Mouse (Mus musculus): Measurements from ENCODE around the gene Necab3.

The Necab3 gene

DNA sequence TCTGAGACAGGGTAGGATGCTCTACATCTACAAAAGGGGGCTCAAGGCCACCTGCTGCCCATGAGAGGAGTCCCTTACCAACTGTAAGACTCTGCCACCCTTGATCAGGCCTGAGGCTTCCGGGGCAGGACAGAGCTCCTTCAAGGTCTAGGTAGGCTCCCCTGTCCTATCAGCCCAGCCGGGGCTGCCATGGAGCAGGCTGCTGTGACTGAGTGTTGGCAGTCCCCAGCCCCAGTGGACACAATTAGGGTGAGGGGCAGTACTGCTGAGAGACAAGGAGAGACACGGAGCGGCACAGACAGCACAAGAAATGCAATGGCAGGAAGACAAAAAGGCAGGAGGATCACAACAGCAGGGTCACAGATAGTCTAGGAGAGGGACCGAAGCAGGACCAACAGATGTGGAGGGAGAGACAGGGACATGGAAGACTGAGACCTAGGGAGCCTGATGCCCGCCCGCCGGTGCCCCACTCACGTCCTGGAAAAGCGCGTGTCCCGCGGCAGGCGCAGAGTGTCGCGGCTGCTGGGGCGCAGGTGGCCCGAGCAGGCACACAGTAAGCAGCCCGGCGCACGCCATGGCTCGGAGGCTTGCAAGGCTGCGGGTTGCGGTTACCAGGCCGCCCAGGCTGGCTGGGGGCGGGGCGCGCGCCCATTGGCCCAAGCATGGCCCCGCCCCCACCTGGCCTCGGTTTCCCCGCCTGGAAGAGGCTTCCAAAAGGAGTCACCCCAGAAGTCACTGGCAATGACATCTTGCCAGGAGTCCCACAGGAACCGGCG, at the start of gene Necab3:
TSS of gene Necab3 (minus strand) at position 627 of the 776 bp plus-strand sequence.
- DNase-seq (ENCODE audit: extremely low spot score) = peak; percentile 57

GRCm38 (mm10) chr2:154606965-154607364, 48.3 kb upstream of the Necab3 start:
- DNase-seq (ENCODE audit: extremely low spot score) = no peak

DNA sequence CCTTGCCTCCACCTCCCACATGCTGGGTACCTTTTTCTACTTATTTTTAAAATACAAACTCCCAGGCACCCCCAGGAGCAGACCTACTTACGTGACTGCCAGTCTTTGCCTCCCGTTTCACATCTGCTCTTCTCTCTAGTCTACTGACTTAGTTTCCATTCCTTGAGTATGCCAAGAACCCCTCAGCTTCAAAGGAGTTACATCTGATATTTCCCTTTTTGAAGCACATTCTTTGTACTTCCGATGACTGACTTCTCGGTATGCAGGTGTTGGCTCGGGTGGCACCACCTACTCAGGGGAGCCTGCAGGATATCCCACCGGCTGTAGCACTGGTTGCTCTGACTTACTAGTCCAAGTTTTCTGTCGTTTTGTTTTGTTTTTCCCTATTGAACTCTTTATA, 45.5 kb upstream of the Necab3 start:
- DNase-seq (ENCODE audit: extremely low spot score) = no peak

DNA sequence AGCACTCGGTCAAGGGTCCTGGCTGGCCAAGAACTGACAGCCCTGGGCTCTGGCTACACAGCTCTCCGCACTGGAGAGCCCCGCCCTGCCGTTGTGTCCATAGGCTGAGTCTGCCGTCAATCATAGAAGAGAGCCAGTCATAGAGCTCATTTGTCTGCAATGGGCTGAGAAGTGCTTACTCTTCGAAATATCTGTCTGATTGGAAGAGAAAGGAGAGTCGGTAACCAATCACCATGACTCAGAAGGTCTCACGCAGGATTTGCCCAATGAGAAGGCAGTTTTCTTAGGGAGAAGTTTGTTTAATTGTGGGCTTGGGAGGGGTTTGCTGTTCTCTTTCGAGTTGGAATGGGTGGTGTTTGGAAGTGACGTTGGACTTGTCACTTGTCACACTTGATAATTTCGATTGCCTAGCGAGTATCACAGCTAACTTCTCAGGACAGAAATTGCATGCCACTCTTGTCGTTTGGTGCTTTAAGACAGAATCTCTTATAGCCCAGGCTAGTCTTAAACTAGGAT, 45.0 kb upstream of the Necab3 start, which contains the start of gene Pxmp4:
TSS of gene Pxmp4 (minus strand) at position 71 of the 516 bp plus-strand sequence.
- peak; percentile 97 for DNase-seq (ENCODE audit: extremely low spot score)

GRCm38 (mm10) chr2:154603007-154603637, 44.4 kb upstream of the Necab3 start:
- DNase-seq (ENCODE audit: extremely low spot score) = no peak

GRCm38 (mm10) chr2:154601324-154601723, 42.6 kb upstream of the Necab3 start:
- no peak for DNase-seq (ENCODE audit: extremely low spot score)

- DNase-seq (ENCODE audit: extremely low spot score) = no peak
Measured at GRCm38 (mm10) chr2:154600586-154600985, 41.9 kb upstream of the Necab3 start.

GRCm38 (mm10) chr2:154597399-154597798, 38.7 kb upstream of the Necab3 start:
- DNase-seq (ENCODE audit: extremely low spot score) = no peak

GRCm38 (mm10) chr2:154595775-154596174, 37.1 kb upstream of the Necab3 start:
- DNase-seq (ENCODE audit: extremely low spot score) = no peak

DNA sequence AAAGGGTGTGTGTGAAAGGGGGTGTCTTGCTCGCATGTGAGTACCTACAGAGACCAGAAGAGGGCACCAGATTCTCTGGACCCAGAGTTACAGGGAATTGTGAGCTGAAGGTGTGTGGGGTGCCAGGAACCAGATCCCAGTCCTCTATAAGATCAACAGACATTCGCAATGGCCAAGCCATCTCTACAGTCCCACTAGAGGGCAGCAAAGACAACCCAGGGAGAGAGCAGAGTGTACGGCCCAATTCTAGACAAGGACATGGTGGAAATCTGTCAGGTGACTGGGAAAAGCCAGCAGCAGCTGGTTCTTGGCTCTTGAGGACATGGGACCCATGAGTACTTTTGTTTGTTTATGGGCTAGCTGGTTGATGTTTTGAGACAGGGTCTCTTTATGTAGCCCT, 34.3 kb upstream of the Necab3 start:
- DNase-seq (ENCODE audit: extremely low spot score) = no peak

- no peak for DNase-seq (ENCODE audit: extremely low spot score)
Measured at GRCm38 (mm10) chr2:154591239-154591638, 32.5 kb upstream of the Necab3 start.

GRCm38 (mm10) chr2:154589051-154589450, 30.4 kb upstream of the Necab3 start:
- DNase-seq (ENCODE audit: extremely low spot score) = no peak

DNA sequence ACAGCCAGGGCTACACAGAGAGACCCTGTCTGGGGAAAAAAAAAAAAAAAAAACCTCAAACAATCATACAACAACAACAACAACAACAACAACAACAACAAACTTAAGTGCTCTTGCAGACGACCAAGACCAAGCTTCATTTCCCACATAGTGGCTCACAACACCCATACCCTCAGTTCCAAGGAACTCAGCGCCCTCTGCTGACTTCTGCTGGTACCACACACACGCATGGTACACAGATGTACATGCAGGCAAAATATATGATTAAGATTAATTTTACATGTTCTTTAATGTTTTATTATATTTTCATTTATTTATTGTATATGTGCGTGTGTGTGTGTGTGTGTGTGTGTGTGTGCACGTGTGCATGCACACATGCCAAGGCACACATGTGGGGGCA, 27.7 kb upstream of the Necab3 start:
- no peak for DNase-seq (ENCODE audit: extremely low spot score)

DNA sequence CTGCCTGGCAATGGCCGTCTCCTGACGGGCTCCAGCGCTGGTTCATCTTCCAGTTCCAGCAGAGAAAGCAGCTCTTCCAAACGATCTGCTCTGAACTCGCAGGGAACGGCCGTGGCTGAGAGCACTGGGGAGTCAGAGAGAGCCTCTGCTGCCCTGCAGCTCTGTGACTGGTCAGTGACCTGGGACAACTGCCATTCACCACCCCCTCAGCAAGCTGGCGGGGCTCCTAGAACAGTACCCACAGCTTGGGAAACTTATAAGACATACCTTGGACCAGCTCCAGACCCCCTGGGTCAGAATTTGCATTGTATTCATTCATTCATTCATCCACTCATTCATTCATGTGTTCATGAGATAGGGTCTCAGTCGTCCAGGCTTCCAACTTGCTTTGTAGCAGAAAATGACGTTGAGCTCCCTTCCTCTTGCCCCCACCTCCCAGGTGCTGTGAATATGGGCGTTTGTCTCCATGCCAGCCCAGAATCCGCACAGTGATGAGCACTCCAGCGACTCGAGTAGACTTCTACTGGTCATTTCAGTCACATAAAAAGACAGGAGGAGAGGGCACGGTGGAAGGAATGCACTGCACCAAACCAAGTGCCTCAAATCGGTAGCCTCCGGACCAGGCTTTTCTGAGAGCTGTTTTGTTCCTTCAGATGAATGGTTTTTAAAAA, 26.4 kb upstream of the Necab3 start:
- DNase-seq (ENCODE audit: extremely low spot score) = no peak

DNA sequence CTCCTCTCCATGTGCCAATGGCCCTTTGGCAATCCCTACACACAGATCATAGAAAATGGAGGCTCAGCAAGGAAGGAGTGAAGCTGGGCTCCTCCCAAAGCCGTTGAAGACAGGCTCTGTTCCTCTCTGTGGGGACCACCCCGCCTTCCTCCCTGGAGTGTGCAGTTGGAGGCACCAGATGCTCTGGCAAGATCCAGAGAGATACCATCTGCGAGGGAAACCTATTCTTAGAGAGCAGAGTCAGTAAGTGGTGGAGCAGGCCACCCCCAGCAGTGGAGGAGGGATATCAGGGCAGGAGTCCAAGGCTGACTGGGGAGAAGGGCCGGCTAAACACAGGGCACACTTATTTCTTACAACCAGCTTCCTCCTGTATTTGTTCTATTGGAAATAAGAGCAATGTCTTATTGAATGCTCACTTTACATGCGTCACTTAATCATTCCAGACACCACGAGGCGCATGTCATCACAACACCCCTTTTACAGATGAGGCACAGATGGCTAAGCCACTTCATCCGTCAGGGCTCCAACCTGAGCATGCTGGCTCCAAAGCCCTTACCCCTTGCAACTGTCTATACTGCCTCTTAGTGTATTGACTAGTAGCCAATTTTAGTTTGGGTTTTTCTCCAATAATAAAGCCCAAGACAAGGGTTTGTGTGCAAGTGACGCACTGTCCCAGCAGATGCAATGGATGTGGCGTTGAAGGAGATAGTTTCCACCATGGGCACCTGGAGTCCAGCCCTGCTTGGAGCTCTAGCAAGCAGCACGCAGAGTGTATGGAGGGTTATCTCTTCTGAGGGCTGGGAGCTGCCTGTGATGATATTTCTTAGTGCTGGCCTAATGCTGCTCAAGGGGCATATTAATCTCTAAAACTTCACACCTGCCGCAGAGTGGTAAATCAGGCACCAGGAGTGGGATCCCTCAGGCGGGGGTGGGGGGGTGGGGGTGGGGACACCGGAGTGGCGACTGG, 25.5 kb upstream of the Necab3 start:
- no peak for DNase-seq (ENCODE audit: extremely low spot score)

DNA sequence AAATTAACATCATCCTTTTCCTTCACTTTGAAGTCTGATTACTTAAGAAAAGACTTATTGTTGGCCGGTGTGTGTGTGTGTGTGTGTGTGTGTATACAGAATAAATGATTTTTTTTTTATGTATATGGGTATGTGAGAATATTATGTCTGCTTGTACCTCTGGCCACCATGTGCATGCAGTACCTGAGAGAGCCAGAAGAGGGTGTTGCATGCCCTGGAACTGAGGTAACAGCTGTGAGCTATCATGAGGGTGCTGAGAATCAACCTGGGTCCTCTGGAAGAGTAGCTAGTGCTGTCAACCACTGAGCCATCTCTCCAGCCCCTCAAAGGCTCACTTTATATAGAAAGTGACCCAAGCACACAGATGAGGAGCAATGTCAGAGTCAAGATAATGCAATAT, 22.7 kb upstream of the Necab3 start:
- DNase-seq (ENCODE audit: extremely low spot score) = no peak

DNA sequence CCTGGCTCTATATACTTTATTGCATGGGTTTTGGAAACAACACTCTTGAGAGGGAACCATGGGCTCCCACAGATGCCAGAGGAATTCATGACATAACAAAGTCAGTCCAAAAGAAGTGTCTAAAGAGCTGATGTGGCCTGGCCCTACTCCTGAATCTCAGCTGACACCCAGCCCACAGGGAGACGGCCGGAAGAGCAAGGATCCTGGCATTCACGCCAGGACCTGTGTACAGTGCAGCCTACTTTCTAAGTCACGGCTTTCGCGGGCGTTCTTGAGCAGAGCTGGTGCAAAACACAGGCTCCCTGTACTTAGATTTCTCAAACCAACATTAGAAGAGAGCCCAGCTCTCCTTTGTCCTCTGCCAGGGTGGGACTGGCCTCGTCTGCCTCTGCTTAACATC, 21.9 kb upstream of the Necab3 start:
- no peak for DNase-seq (ENCODE audit: extremely low spot score)

- no peak for DNase-seq (ENCODE audit: extremely low spot score)
Measured at GRCm38 (mm10) chr2:154577744-154578067, 19.0 kb upstream of the Necab3 start.

DNA sequence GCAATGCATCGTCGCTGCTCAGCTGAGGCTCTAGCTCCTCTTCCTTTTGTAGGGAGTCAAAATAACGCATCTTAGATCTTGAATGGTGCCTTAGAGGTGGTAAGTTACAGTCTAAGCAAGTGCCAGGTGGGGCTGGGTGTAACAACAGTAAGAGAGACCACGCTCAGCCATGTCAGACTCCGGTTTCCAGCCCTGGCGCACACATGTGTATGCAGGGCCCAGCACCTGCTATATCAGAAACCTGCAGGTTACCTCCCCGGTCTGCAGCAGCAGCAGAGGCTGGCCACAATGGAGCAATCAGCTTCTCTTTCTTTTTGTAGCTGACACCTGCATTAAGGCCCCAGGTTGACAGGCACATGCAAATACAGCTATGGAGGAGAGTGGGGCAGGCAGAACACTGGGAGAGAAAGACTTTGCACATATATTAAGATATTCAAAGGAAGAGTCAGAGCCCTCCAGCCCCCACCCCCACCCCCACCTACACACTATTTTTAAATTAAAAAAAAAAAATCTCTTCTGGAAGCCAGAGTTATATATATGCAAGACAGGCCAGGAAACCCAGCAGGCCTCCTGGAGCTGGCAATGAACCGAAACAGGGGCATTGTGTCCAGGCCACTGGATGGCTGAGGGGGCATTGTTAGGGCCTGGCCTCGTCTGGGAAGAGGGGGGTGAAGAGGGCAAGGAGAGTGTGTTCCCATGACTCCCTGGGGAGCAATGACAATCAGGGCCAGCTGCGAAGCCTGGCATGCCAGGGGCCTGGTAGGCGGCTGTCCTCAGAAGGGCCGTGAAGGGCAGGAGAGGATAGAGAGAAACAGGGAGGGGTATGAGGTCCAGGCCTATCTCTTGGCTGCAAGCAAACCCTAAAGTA, 18.4 kb upstream of the Necab3 start:
- peak; percentile 57 for DNase-seq (ENCODE audit: extremely low spot score)

DNA sequence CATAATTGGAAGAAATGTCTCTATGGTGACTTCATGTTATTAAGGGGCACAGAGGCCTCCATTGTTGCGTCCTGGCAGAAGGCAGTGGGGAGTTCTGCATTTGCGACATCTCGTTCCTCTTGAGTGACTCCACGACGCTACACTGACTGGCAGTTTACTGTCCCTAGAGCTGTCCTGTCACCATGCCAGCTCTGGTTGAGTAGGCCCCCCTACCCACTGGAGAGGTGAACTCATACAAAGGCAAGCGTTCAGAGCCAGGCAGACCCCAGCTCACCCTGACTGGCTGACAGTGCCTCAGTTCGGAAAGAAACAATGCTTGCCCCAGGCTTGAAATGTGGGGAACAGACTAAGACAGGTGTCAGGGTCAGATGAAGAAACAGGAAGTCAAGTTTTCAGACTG, 15.6 kb upstream of the Necab3 start:
- DNase-seq (ENCODE audit: extremely low spot score) = no peak

DNA sequence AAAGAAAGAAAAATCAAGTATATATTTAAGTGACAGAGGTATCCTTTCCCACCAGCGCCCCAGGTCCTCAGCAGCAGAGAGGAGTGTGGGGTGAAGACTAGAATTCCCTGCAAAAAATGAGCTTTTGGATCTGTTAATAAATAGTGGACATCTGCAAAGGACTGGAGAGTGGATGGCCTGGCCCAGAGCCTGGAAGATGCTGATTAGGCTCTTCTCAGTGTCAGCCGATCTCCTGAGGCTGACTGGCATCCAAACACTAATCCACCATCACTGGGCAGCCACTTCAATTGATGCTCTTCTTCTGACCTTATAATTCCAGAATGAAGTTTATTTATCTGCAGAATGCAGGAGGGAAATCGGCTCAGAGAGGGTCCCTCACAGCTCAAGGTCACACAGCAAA, 14.3 kb upstream of the Necab3 start:
- DNase-seq (ENCODE audit: extremely low spot score) = no peak

All from embryo, embryonic 9.5 days (tissue).